Mouse (Mus musculus) CD4-positive naive resting alpha-beta T cell, adult 76 days (primary cell): ENCODE measurements around the gene Gm49395. TPM values are rescaled to one million over a fixed set of nuclear protein-coding genes. Genes with fewer than 3 reads are reported as not detected.

ENCODE experiments used
- total RNA-seq: library from RNA; stranded (reverse); gene quantifications from one replicate; pipeline ENCODE4 v1.2.4, GENCODE M21; 2023

Gene Gm49395
- total RNA-seq, result not detected

DNA sequence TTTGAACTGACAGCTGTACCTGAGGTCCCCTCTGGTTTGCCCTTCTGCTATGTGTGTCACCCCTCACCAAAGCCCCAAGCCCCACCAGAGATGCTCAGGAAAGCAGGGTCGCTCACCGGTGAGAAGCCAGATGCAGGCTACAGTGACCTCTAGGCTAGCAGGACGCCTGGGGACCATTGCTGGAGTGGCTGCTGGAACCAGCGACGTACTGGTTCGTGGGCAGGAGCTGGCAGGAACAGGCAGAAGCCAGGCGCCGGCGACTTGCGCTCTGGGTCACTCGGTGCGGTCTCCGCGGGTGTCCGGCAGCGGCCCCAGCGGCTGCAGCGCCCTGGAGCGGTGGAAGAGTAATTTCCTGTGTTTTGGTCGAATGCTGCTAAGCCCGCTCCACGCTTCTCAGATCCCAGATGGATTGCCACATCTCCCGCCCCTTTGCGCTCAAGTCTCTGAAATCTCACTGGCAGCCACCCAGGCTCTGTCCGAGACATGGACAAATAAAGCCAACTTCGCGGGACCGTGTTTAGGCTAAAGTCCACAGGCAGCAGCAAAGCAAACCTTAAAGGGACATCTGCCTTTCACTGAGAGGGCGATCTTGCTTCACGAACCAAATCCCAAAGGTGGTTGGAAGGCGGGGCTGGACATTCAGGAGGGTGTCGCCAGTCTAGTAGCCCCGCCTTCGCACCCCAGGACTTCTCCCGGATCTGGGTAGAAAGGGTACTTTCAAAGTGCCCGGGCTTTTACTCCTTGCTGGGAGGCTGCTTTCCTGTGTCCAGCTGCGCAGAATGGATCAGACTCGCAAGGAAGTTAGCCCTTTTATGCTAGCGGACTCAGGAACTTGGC, at the start of gene Gm49395, which contains the start of gene Itga1:
Gm49395 (minus strand) TSS at position 567 of the 837 bp plus-strand sequence.
Itga1 (minus strand) TSS at position 610 of the 837 bp plus-strand sequence.

DNA sequence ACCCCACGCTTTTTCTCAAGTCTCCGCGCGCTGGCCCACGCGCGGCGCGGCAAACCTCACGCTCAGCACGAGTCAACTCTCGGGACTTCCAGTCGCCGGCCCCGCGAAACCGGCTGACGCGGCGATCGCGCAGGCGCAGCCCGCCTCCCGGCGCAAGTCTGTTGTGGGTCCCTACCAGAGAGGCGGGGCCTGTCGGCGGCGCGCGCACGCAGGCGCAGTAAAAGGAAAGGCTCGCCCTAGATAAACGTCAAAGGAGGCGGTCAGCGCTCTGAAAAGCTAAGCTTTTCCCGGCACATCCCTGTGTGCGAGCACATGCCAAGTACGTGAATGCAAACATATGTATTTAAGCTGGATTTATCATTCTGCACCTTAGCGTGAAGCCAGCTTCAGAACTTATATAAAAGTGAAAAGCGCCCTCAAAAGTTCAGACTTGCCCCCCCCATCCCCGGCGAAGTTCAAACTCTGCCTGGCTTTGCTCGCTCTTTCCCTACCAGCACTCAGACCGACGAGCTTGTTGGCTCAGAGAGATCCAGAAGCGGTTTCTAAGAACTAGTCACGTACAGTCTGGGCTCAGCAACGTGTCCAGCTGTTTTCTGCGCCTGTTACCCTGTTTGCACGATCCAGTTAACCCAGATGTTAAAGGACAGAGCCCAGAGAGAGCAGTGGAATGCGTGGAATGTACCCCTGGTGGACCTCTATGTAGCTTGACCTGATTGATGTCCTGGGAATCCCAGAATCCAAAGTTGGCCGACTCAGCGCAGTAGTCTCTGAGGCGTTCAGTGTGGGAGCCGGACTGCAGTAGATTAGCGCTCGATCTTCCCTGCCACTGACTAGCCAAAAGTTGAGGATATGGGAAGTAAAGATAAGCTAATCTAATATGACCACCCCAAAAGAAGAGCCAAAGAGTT, 11.4 kb downstream of the Gm49395 start, which contains the start of gene Pelo:
Pelo (minus strand) TSS at position 118 of the 908 bp plus-strand sequence.

Other genes with a start within 250 kb of the Gm49395 start
- gene Itga2, start 169.8 kb downstream of the Gm49395 start, total RNA-seq, result 1.2 TPM
- gene Pelo, start 11.7 kb downstream of the Gm49395 start, total RNA-seq, result 10.3 TPM
- 0.35 TPM for gene Itga1, start within 50 bp of the Gm49395 start, total RNA-seq